Mouse (Mus musculus) spleen, adult 18-20 months (tissue): Measurements from ENCODE around the gene Olfr1216.
"Not testable (repeated sequence)": the region's sequence is repeated elsewhere in the genome, so short reads cannot be mapped to it uniquely, and the experiment has no call there.

Experiments used
- DNase-seq, 2 experiments: peaks; one replicate each; pipeline ENCODE4 v3.0.0; 2022; ENCODE audit warnings: mixed read lengths in 2 of 2

The Olfr1216 gene

GRCm38 (mm10) chr2:89018240-89018639 is at the start of gene Olfr1216:
TSS of gene Olfr1216 (minus strand) at chr2:89018340.
- no peak for DNase-seq

GRCm38 (mm10) chr2:89061087-89061486 is 42.9 kb upstream of the Olfr1216 start, which contains the start of gene Olfr1218:
TSS of gene Olfr1218 (minus strand) at chr2:89061187.
- DNase-seq, result no peak

- DNase-seq, result no peak
These were observed 13.8 kb upstream of the Olfr1216 start, which contains the start of gene Olfr1217 for GRCm38 (mm10) chr2:89031965-89032364. TSS of gene Olfr1217 (minus strand) at chr2:89032065.

- not testable (repeated sequence) for DNase-seq
These were observed 3.3 kb upstream of the Olfr1216 start for GRCm38 (mm10) chr2:89021436-89021835.

GRCm38 (mm10) chr2:89006873-89007272 is 11.3 kb downstream of the Olfr1216 start, which contains the start of gene Olfr1215:
TSS of gene Olfr1215 (minus strand) at chr2:89006973.
- no peak for DNase-seq

GRCm38 (mm10) chr2:88992553-88992952 is 25.6 kb downstream of the Olfr1216 start, which contains the start of gene Olfr1214:
TSS of gene Olfr1214 (minus strand) at chr2:88992653.
- DNase-seq, result no peak

GRCm38 (mm10) chr2:88980181-88980580 is 38.0 kb downstream of the Olfr1216 start, which contains the start of gene Gm13762:
TSS of gene Gm13762 (minus strand) at chr2:88980281.
- DNase-seq, result no peak
